In genomic region chr17:84113608-84114278, GRCm38 (mm10) we compare ENCODE assay signal across 8 mouse cellular contexts.
DNase-seq lines count a peak whose midpoint lies in the region; ATAC-seq and TF ChIP-seq lines count a peak whose summit lies in the region.

No protein-coding gene starts in this region.

- peak; percentile 82 for DNase-seq in NIH3T3 (ENCODE audit: low read depth)
- DNase-seq in cerebellum, adult 11-12 months, result peak; percentile 23
- no peak for DNase-seq in forebrain, postnatal 0 days
- DNase-seq in heart, postnatal 4 days, result peak; percentile 93
- peak; percentile 69 to 74 for DNase-seq in layer of hippocampus, postnatal 36 days
- peak; percentile 93 for DNase-seq in lung, postnatal 25 days (ENCODE audit: low spot score)
- DNase-seq in right cerebral cortex, postnatal 14 days, result peak; percentile 85
- DNase-seq in urinary bladder, postnatal 14 days (ENCODE audit: low spot score), result peak; percentile 93

- H3K4me1 ChIP-seq in forebrain, postnatal 0 days (ENCODE audit: insufficient read depth), result no peaks in the 10 kb centered on the region

- no peaks in the 10 kb centered on the region for H3K27me3 ChIP-seq in forebrain, postnatal 0 days (ENCODE audit: insufficient read depth, low read length)

- ATAC-seq in forebrain, postnatal 0 days, result no peak

- no peak overlapping the region for H3K27ac ChIP-seq in forebrain, postnatal 0 days (ENCODE audit: low read depth, low read length)

- no peak overlapping the region for H3K9ac ChIP-seq in forebrain, postnatal 0 days

- peak; percentile 62 for TF ChIP-seq CTCF in forebrain, postnatal 0 days (IDR thresholded peaks at IDR 0.05; ENCODE audit: low read depth)

- no peak overlapping the region for H3K4me2 ChIP-seq in forebrain, postnatal 0 days (ENCODE audit: low read depth)

- no peak overlapping the region for H3K4me3 ChIP-seq in forebrain, postnatal 0 days (ENCODE audit: low read depth, low read length)

- 29% methylated on average over 8 of the region's 8 CpGs for WGBS in forebrain, postnatal 0 days

- no peaks in the 10 kb centered on the region for H3K36me3 ChIP-seq in forebrain, postnatal 0 days (ENCODE audit: insufficient read depth)

- H3K9me3 ChIP-seq in forebrain, postnatal 0 days (ENCODE audit: low read length), result no peaks in the 10 kb centered on the region
